Comparison of ENCODE assay signal across 16 mouse cellular contexts in the genomic region with DNA sequence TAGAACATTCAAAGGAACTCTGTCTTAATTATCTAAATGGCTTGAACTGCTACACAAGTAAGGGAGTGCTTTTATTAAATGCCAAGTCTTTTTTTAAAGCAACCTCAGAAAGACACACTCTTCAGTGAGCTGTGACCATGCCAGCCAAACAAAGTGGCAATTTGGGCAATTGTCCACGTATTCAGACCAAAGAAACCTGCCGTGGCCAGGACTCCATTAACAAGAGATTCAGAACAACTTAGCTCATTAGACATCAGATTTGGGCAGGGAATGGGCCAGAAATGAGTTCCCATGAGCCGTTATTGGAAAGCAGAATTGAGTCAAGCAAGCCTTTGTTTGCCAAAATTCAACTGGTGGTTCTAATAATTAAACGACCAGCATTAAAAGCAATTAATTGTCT.
DNase-seq lines count a peak whose midpoint lies in the region; ATAC-seq and TF ChIP-seq lines count a peak whose summit lies in the region.
"Had no signal": no experiment of that assay in that cellular context is flagged by ENCODE, and none has a peak within 500 bp of the region (broad histone marks: within the 10 kb centered on the region; RNA-seq: fewer than 3 reads in every experiment).

No protein-coding gene starts in this region.

- H3K4me3 ChIP-seq in midbrain, postnatal 0 days (ENCODE audit: low read depth, low read length) = no peak overlapping the region
- no peak overlapping the region for H3K4me3 ChIP-seq in midbrain, embryonic 10.5 days
- no peak overlapping the region for H3K4me3 ChIP-seq in forebrain, embryonic 14.5 days (ENCODE audit: low read depth, low read length)
- H3K4me3 ChIP-seq in heart, embryonic 11.5 days (ENCODE audit: low read depth, low read length) = no peak overlapping the region
- H3K4me3 ChIP-seq: heart, embryonic 13.5 days; hindbrain, embryonic 12.5 days; limb, embryonic 12.5 days; midbrain, embryonic 13.5 days had no signal

- no peak overlapping the region for H3K4me2 ChIP-seq in midbrain, postnatal 0 days (ENCODE audit: low read depth, low read length, poor library complexity, severe bottlenecking)
- H3K4me2 ChIP-seq in forebrain, embryonic 14.5 days (ENCODE audit: low read length) = no peak overlapping the region
- H3K4me2 ChIP-seq in heart, embryonic 11.5 days = no peak overlapping the region
- H3K4me2 ChIP-seq: heart, embryonic 13.5 days; hindbrain, embryonic 12.5 days; limb, embryonic 12.5 days; midbrain, embryonic 13.5 days had no signal

- H3K27me3 ChIP-seq in midbrain, postnatal 0 days (ENCODE audit: insufficient read depth, low read length) = no peaks in the 10 kb centered on the region
- H3K27me3 ChIP-seq in midbrain, embryonic 10.5 days (ENCODE audit: low read depth, poor library complexity, severe bottlenecking) = no peaks in the 10 kb centered on the region
- H3K27me3 ChIP-seq in forebrain, embryonic 14.5 days (replicated peaks; ENCODE audit: control insufficient read depth, insufficient read depth, low read length) = no peaks in the 10 kb centered on the region
- H3K27me3 ChIP-seq in heart, embryonic 11.5 days (ENCODE audit: control insufficient read depth, insufficient read depth, low read length) = no peaks in the 10 kb centered on the region
- H3K27me3 ChIP-seq: heart, embryonic 13.5 days; hindbrain, embryonic 12.5 days; limb, embryonic 12.5 days; midbrain, embryonic 13.5 days had no signal

- H3K4me1 ChIP-seq in midbrain, postnatal 0 days (ENCODE audit: insufficient read depth, low read length) = no peaks in the 10 kb centered on the region
- no peaks in the 10 kb centered on the region for H3K4me1 ChIP-seq in midbrain, embryonic 10.5 days
- H3K4me1 ChIP-seq in forebrain, embryonic 14.5 days (ENCODE audit: control insufficient read depth, insufficient read depth, low read length) = no peaks in the 10 kb centered on the region; the same call in 1 of the 2 replicates
- H3K4me1 ChIP-seq in heart, embryonic 11.5 days (ENCODE audit: control insufficient read depth, insufficient read depth, low read length) = no peaks in the 10 kb centered on the region
- H3K4me1 ChIP-seq: heart, embryonic 13.5 days; hindbrain, embryonic 12.5 days; limb, embryonic 12.5 days; midbrain, embryonic 13.5 days had no signal

- no peak for TF ChIP-seq CTCF in midbrain, postnatal 0 days (IDR thresholded peaks at IDR 0.05)

- no peak overlapping the region for H3K9ac ChIP-seq in midbrain, postnatal 0 days (replicated peaks; ENCODE audit: low read length, poor library complexity, severe bottlenecking)
- no peak overlapping the region for H3K9ac ChIP-seq in forebrain, embryonic 14.5 days (ENCODE audit: low read length)
- H3K9ac ChIP-seq in heart, embryonic 11.5 days (ENCODE audit: low read depth, low read length) = no peak overlapping the region
- H3K9ac ChIP-seq: heart, embryonic 13.5 days; hindbrain, embryonic 12.5 days; limb, embryonic 12.5 days; midbrain, embryonic 13.5 days had no signal

- H3K36me3 ChIP-seq in midbrain, postnatal 0 days (ENCODE audit: insufficient read depth, low read length) = no peaks in the 10 kb centered on the region
- no peaks in the 10 kb centered on the region for H3K36me3 ChIP-seq in midbrain, embryonic 10.5 days
- no peaks in the 10 kb centered on the region for H3K36me3 ChIP-seq in forebrain, embryonic 14.5 days (ENCODE audit: control insufficient read depth, insufficient read depth, low read length)
- no peaks in the 10 kb centered on the region for H3K36me3 ChIP-seq in heart, embryonic 11.5 days (ENCODE audit: control insufficient read depth, insufficient read depth, low read length)
- H3K36me3 ChIP-seq: heart, embryonic 13.5 days; hindbrain, embryonic 12.5 days; limb, embryonic 12.5 days; midbrain, embryonic 13.5 days had no signal

- H3K27ac ChIP-seq in midbrain, postnatal 0 days (ENCODE audit: low read depth, low read length) = no peak overlapping the region
- H3K27ac ChIP-seq in midbrain, embryonic 10.5 days (replicated peaks) = no peak overlapping the region
- H3K27ac ChIP-seq in forebrain, embryonic 14.5 days (ENCODE audit: low read depth, low read length) = no peak overlapping the region
- no peak overlapping the region for H3K27ac ChIP-seq in heart, embryonic 11.5 days (ENCODE audit: low read depth, low read length)
- H3K27ac ChIP-seq: heart, embryonic 13.5 days; hindbrain, embryonic 12.5 days; limb, embryonic 12.5 days; midbrain, embryonic 13.5 days had no signal

- ATAC-seq in midbrain, postnatal 0 days (ENCODE audit: low FRiP score) = no peak
- peak; percentile 82 for ATAC-seq in forebrain, embryonic 14.5 days
- no peak for ATAC-seq in heart, embryonic 11.5 days (replicated peaks; ENCODE audit: insufficient number of reproducible peaks, low FRiP score, low TSS enrichment)
- ATAC-seq: intestine, embryonic 16.5 days; midbrain, embryonic 13.5 days had no signal

- 64% methylated on average over 4 of the region's 4 CpGs for WGBS in midbrain, postnatal 0 days
- WGBS in midbrain, embryonic 10.5 days = 80% methylated on average over 4 of the region's 4 CpGs
- WGBS in forebrain, embryonic 14.5 days = 7% methylated on average over 4 of the region's 4 CpGs
- 75% methylated on average over 4 of the region's 4 CpGs for WGBS in heart, embryonic 11.5 days (ENCODE audit: insufficient replicate concordance)

- DNase-seq in midbrain, postnatal 0 days (ENCODE audit: low spot score) = peak; percentile 44
- DNase-seq in midbrain, embryonic 10.5 days (ENCODE audit: low spot score) = no peak
- DNase-seq in forebrain, embryonic 14.5 days (ENCODE audit: low spot score) = peak; percentile 89
- peak; percentile 59 to 71 for DNase-seq in layer of hippocampus, adult 8-10 months (ENCODE audit: low spot score in 2 of 2)
- DNase-seq in right cerebral cortex, postnatal 36 days (ENCODE audit: low spot score in 2 of 2) = peak; percentile 16 to 36
- no peak for DNase-seq in cerebellum, postnatal 14 days
- DNase-seq: embryo, embryonic 11 days; gastrocnemius, postnatal 25 days; kidney, postnatal 14 days; lung, postnatal 36 days had no signal

- H3K9me3 ChIP-seq in midbrain, postnatal 0 days (ENCODE audit: low read length) = no peaks in the 10 kb centered on the region
- H3K9me3 ChIP-seq in midbrain, embryonic 10.5 days (replicated peaks) = no peaks in the 10 kb centered on the region
- H3K9me3 ChIP-seq in forebrain, embryonic 14.5 days (replicated peaks; ENCODE audit: control insufficient read depth, low read length) = no peaks in the 10 kb centered on the region
- H3K9me3 ChIP-seq in heart, embryonic 11.5 days (replicated peaks; ENCODE audit: control insufficient read depth, low read length) = 0 out of 2 replicates have a peak, but pooled peaks cover 2% of the 10 kb centered on the region
- H3K9me3 ChIP-seq: heart, embryonic 13.5 days; limb, embryonic 12.5 days had no signal

Comparison
In these comparisons a context has a peak if more than half of its experiments do, and no peak if none do; other contexts are left out.
1. DNase-seq: peak in midbrain, postnatal 0 days (single experiment), forebrain, embryonic 14.5 days (single experiment), layer of hippocampus, adult 8-10 months (2 of 2) and right cerebral cortex, postnatal 36 days (2 of 2); none in midbrain, embryonic 10.5 days (single experiment) and cerebellum, postnatal 14 days (0 of 2).